18 mouse cellular contexts compared by ENCODE assay signal in genomic region chr6:59407482-59407997, GRCm38 (mm10). TPM values are rescaled to one million over a fixed set of nuclear protein-coding genes. Genes with fewer than 3 reads are reported as not detected.
"Had no signal": no experiment of that assay in that cellular context is flagged by ENCODE, and none has a peak within 500 bp of the region (broad histone marks: within the 10 kb centered on the region; RNA-seq: fewer than 3 reads in every experiment).

No protein-coding gene starts in this region.

- H3K9ac ChIP-seq: liver, embryonic 14.5 days; liver, postnatal 0 days; lung, embryonic 14.5 days; midbrain, embryonic 12.5 days; midbrain, embryonic 15.5 days; neural tube, embryonic 12.5 days; neural tube, embryonic 15.5 days; stomach, embryonic 15.5 days had no signal

- H3K27me3 ChIP-seq: midbrain, embryonic 12.5 days; midbrain, embryonic 15.5 days; neural tube, embryonic 12.5 days; neural tube, embryonic 15.5 days; stomach, embryonic 15.5 days had no signal

- H3K9me3 ChIP-seq: midbrain, embryonic 12.5 days; midbrain, embryonic 15.5 days; neural tube, embryonic 12.5 days; neural tube, embryonic 15.5 days; stomach, embryonic 15.5 days had no signal

- H3K4me2 ChIP-seq: lung, embryonic 14.5 days; midbrain, embryonic 12.5 days; midbrain, embryonic 15.5 days; neural tube, embryonic 12.5 days; neural tube, embryonic 15.5 days; stomach, embryonic 15.5 days had no signal

- ATAC-seq: intestine, postnatal 0 days; liver, postnatal 0 days; lung, postnatal 0 days; midbrain, embryonic 15.5 days had no signal

- H3K4me3 ChIP-seq: left cerebral cortex, adult 2 months; midbrain, embryonic 12.5 days; midbrain, embryonic 15.5 days; neural tube, embryonic 12.5 days; neural tube, embryonic 15.5 days; stomach, embryonic 15.5 days had no signal

- DNase-seq: kidney, adult 2 months; kidney, postnatal 25 days; layer of hippocampus, postnatal 36 days; liver, postnatal 0 days; lung, embryonic 14.5 days; right cerebral cortex, postnatal 25 days; spleen, adult 18-20 months; thymus, postnatal 25 days had no signal

- H3K4me1 ChIP-seq: midbrain, embryonic 12.5 days; neural tube, embryonic 12.5 days; neural tube, embryonic 15.5 days; stomach, embryonic 15.5 days had no signal

- H3K27ac ChIP-seq: left cerebral cortex, adult 2 months; liver, embryonic 14.5 days; macrophage; midbrain, embryonic 12.5 days; midbrain, embryonic 15.5 days; neural tube, embryonic 12.5 days; neural tube, embryonic 15.5 days; stomach, embryonic 15.5 days had no signal

- H3K36me3 ChIP-seq: midbrain, embryonic 12.5 days; midbrain, embryonic 15.5 days; neural tube, embryonic 12.5 days; neural tube, embryonic 15.5 days; stomach, embryonic 15.5 days had no signal

RNA-seq across cellular contexts. Expression of gene Gprin3, which starts 18.6 kb away (rescaled TPM):
- polyA plus RNA-seq: macrophage had no signal
